Comparison of ENCODE assay signal across 9 mouse cellular contexts in genomic region chr6:92941281-92941731, GRCm38 (mm10). TPM values are rescaled to one million over a fixed set of nuclear protein-coding genes. Genes with fewer than 3 reads are reported as not detected.
A peak's percentile ranks its signal among the peaks of the same experiment; 100 is the strongest.
DNase-seq lines count a peak whose midpoint lies in the region; ATAC-seq and TF ChIP-seq lines count a peak whose summit lies in the region.
"Had no signal": no experiment of that assay in that cellular context is flagged by ENCODE, and none has a peak within 500 bp of the region (broad histone marks: within the 10 kb centered on the region; RNA-seq: fewer than 3 reads in every experiment).

No protein-coding gene starts in this region.

- TF ChIP-seq CTCF in C2C12 (IDR thresholded peaks at IDR 0.05; ENCODE audit: control insufficient read depth, insufficient read depth, insufficient read length) = peak; percentile 30

- peak overlapping the region; percentile 53 for H3K9ac ChIP-seq in forebrain, embryonic 14.5 days (ENCODE audit: low read length)
- H3K9ac ChIP-seq in heart, embryonic 15.5 days = peak overlapping the region; percentile 78
- 0 out of 2 replicates have a peak overlapping the region, but pooled peaks have one; percentile 12 for H3K9ac ChIP-seq in midbrain, embryonic 16.5 days (ENCODE audit: low read depth, low read length)

- DNase-seq in cerebellum, adult 11-12 months = peak; percentile 10
- peak; percentile 76 for DNase-seq in forebrain, embryonic 14.5 days (ENCODE audit: low spot score)
- peak; percentile 95 for DNase-seq in kidney, postnatal 14 days
- DNase-seq in liver = peak; percentile 66
- peak; percentile 92 for DNase-seq in testis, postnatal 10 days (ENCODE audit: low spot score)

- H3K4me1 ChIP-seq in forebrain, embryonic 14.5 days (ENCODE audit: control insufficient read depth, insufficient read depth, low read length) = peaks cover 17% of the 10 kb centered on the region
- H3K4me1 ChIP-seq in heart, embryonic 15.5 days (replicated peaks) = peaks cover 12% of the 10 kb centered on the region
- peaks cover 29% of the 10 kb centered on the region for H3K4me1 ChIP-seq in midbrain, embryonic 16.5 days (ENCODE audit: control insufficient read depth, insufficient read depth, low read length)

- H3K79me3 ChIP-seq in C2C12 (ENCODE audit: low read depth) = no peaks in the 10 kb centered on the region

- ATAC-seq in forebrain, embryonic 14.5 days = peak; percentile 67
- peak; percentile 85 for ATAC-seq in heart, embryonic 15.5 days (replicated peaks; ENCODE audit: insufficient number of reproducible peaks, insufficient read depth, low FRiP score, low read depth)
- ATAC-seq in midbrain, embryonic 16.5 days = peak; percentile 71

- H3K27me3 ChIP-seq in C2C12 (ENCODE audit: control insufficient read depth, insufficient read depth, insufficient read length) = peaks cover 7% of the 10 kb centered on the region
- peaks cover 41% of the 10 kb centered on the region for H3K27me3 ChIP-seq in forebrain, embryonic 14.5 days (replicated peaks; ENCODE audit: control insufficient read depth, insufficient read depth, low read length)
- peaks cover 3% of the 10 kb centered on the region; the same call in 1 of the 2 replicates for H3K27me3 ChIP-seq in heart, embryonic 15.5 days
- peaks cover 39% of the 10 kb centered on the region for H3K27me3 ChIP-seq in midbrain, embryonic 16.5 days (ENCODE audit: control insufficient read depth, insufficient read depth, low read depth, low read length)
- H3K27me3 ChIP-seq: CH12.LX had no signal

- H3K4me3 ChIP-seq in C2C12 (ENCODE audit: insufficient read depth, poor library complexity, severe bottlenecking) = no peak overlapping the region
- H3K4me3 ChIP-seq in forebrain, embryonic 14.5 days (ENCODE audit: low read depth, low read length) = peak overlapping the region; percentile 53
- peak overlapping the region; percentile 73 for H3K4me3 ChIP-seq in heart, embryonic 15.5 days
- H3K4me3 ChIP-seq in midbrain, embryonic 16.5 days (ENCODE audit: low read depth, low read length) = peak overlapping the region; percentile 52

- no peaks in the 10 kb centered on the region for H3K79me2 ChIP-seq in C2C12 (ENCODE audit: control insufficient read depth, insufficient read depth)

- peak overlapping the region; percentile 88 for H3K4me2 ChIP-seq in forebrain, embryonic 14.5 days (ENCODE audit: low read length)
- peak overlapping the region; percentile 69 for H3K4me2 ChIP-seq in heart, embryonic 15.5 days
- H3K4me2 ChIP-seq in midbrain, embryonic 16.5 days (ENCODE audit: low read length) = peak overlapping the region; percentile 87

- no peaks in the 10 kb centered on the region for H3K9me3 ChIP-seq in forebrain, embryonic 14.5 days (replicated peaks; ENCODE audit: control insufficient read depth, low read length)
- no peaks in the 10 kb centered on the region for H3K9me3 ChIP-seq in heart, embryonic 15.5 days (replicated peaks)
- H3K9me3 ChIP-seq in midbrain, embryonic 16.5 days (replicated peaks; ENCODE audit: control insufficient read depth, low read length, poor library complexity, severe bottlenecking) = no peaks in the 10 kb centered on the region

- H3ac ChIP-seq in C2C12 (ENCODE audit: control insufficient read depth, insufficient read length, low read depth) = no peak overlapping the region

- WGBS in forebrain, embryonic 14.5 days = 0% methylated on average over 21 of the region's 21 CpGs
- WGBS in heart, embryonic 15.5 days = under 1% methylated on average over 21 of the region's 21 CpGs
- 0% methylated on average over 21 of the region's 21 CpGs for WGBS in midbrain, embryonic 16.5 days

- H3K36me3 ChIP-seq in C2C12 (ENCODE audit: control insufficient read depth, insufficient read depth) = no peaks in the 10 kb centered on the region
- H3K36me3 ChIP-seq in forebrain, embryonic 14.5 days (ENCODE audit: control insufficient read depth, insufficient read depth, low read length) = no peaks in the 10 kb centered on the region
- peaks cover 13% of the 10 kb centered on the region for H3K36me3 ChIP-seq in heart, embryonic 15.5 days
- no peaks in the 10 kb centered on the region for H3K36me3 ChIP-seq in midbrain, embryonic 16.5 days (ENCODE audit: control insufficient read depth, insufficient read depth, low read length)

- H3K27ac ChIP-seq in forebrain, embryonic 14.5 days (ENCODE audit: low read depth, low read length) = no peak overlapping the region
- peak overlapping the region; percentile 97 for H3K27ac ChIP-seq in heart, embryonic 15.5 days
- H3K27ac ChIP-seq in midbrain, embryonic 16.5 days (ENCODE audit: low read length) = no peak overlapping the region

TF ChIP-seq in C2C12, 6 proteins besides CTCF, POLR2A, EP300 and RAD21:
- TF ChIP-seq CEBPB (IDR thresholded peaks at IDR 0.05; ENCODE audit: low read depth) (no peak), FOSL1 (IDR thresholded peaks at IDR 0.05; ENCODE audit: insufficient read depth, low read length, poor library complexity, severe bottlenecking) (no peak), MYOG (IDR thresholded peaks at IDR 0.05; ENCODE audit: control insufficient read depth, extremely low read depth, insufficient read length) (no peak), MYOD1 (IDR thresholded peaks at IDR 0.05; ENCODE audit: control insufficient read depth, insufficient read length, low read depth) (no peak), MAX (IDR thresholded peaks at IDR 0.05) (no peak), USF1 (IDR thresholded peaks at IDR 0.05; ENCODE audit: low read depth) (no peak)

RNA-seq across cellular contexts. Expression of gene Adamts9, which starts 2.0 kb away (rescaled TPM):
- polyA plus RNA-seq in C2C12 (2012; fragmentation: generic; extraction: Trizol) = 0.04 TPM
- polyA plus RNA-seq in forebrain, embryonic 14.5 days (2014; fragmentation: Nextera tagmentation; extraction: Ambion mirVana) = 0.85 and 1.1 TPM in 2 replicates
- polyA plus RNA-seq in heart, embryonic 15.5 days (2015; fragmentation: Nextera tagmentation; extraction: Ambion mirVana) = 6.5 and 7.4 TPM in 2 replicates
- 1.0 and 1.3 TPM in 2 replicates for polyA plus RNA-seq in midbrain, embryonic 16.5 days (2015; fragmentation: Nextera tagmentation; extraction: Ambion mirVana)

Comparison
In these comparisons a context has a peak if more than half of its experiments do, and no peak if none do; other contexts are left out.
1. DNase-seq: peak in every context shown above with its lines; median percentile 95 in kidney, postnatal 14 days; 92 in testis, postnatal 10 days; 76 in forebrain, embryonic 14.5 days; 66 in liver; 10 in cerebellum, adult 11-12 months.
2. H3K9ac ChIP-seq: peak in every context shown above with its lines; median percentile 78 in heart, embryonic 15.5 days; 53 in forebrain, embryonic 14.5 days; 12 in midbrain, embryonic 16.5 days.